Mouse (Mus musculus): ENCODE data around the gene Snx7. TPM values are rescaled to one million over a fixed set of nuclear protein-coding genes. Genes with fewer than 3 reads are reported as not detected.

Snx7 gene
- total and polyA plus RNA-seq, 2 experiments: 6.9 to 23.9 TPM

GRCm38 (mm10) chr3:117805782-117806181 lies 63.0 kb downstream of the Snx7 start:
- no peaks in the 10 kb centered on the region for H3K79me2 ChIP-seq (ENCODE audit: control insufficient read depth, insufficient read depth, low read length)
- no peak overlapping the region for H3K27ac ChIP-seq (replicated peaks; ENCODE audit: insufficient read depth, low read depth, low read length)
- H3K4me3 ChIP-seq (ENCODE audit: insufficient read depth, low read depth, low read length): no peak overlapping the region
- H3K27me3 ChIP-seq (ENCODE audit: control insufficient read depth, insufficient read depth, low read length): no peaks in the 10 kb centered on the region
- no peak overlapping the region for H3K9ac ChIP-seq (ENCODE audit: low read depth, low read length)
- no peak for DNase-seq (ENCODE audit: extremely low read depth, low read depth, low spot score)
- peaks cover 5% of the 10 kb centered on the region; the same call in 1 of the 2 replicates for H3K36me3 ChIP-seq (ENCODE audit: control insufficient read depth, insufficient read depth, low read length)
- no peaks in the 10 kb centered on the region for H3K4me1 ChIP-seq (ENCODE audit: control insufficient read depth, insufficient read depth, low read length)
- 95% methylated on average over 6 of the region's 6 CpGs for WGBS
- TF ChIP-seq CTCF (IDR thresholded peaks at IDR 0.05; ENCODE audit: low read depth, low read length) (no peak), POLR2A (IDR thresholded peaks at IDR 0.05; ENCODE audit: extremely low read depth, insufficient read depth, low read length) (no peak)

GRCm38 (mm10) chr3:117794501-117794900 lies 74.2 kb downstream of the Snx7 start:
- no peak overlapping the region for H3K9ac ChIP-seq (ENCODE audit: low read depth, low read length)
- H3K4me1 ChIP-seq (ENCODE audit: control insufficient read depth, insufficient read depth, low read length): no peaks in the 10 kb centered on the region
- 0 out of 2 replicates have a peak, but pooled peaks cover 2% of the 10 kb centered on the region for H3K36me3 ChIP-seq (ENCODE audit: control insufficient read depth, insufficient read depth, low read length)
- no peak overlapping the region for H3K27ac ChIP-seq (replicated peaks; ENCODE audit: insufficient read depth, low read depth, low read length)
- H3K27me3 ChIP-seq (ENCODE audit: control insufficient read depth, insufficient read depth, low read length): no peaks in the 10 kb centered on the region
- no peaks in the 10 kb centered on the region for H3K79me2 ChIP-seq (ENCODE audit: control insufficient read depth, insufficient read depth, low read length)
- no peak overlapping the region for H3K4me3 ChIP-seq (ENCODE audit: insufficient read depth, low read depth, low read length)
- DNase-seq (ENCODE audit: extremely low read depth, low read depth, low spot score): no peak
- TF ChIP-seq POLR2A (IDR thresholded peaks at IDR 0.05; ENCODE audit: extremely low read depth, insufficient read depth, low read length) (no peak), CTCF (IDR thresholded peaks at IDR 0.05; ENCODE audit: low read depth, low read length) (no peak)

GRCm38 (mm10) chr3:117791951-117792350 lies 76.8 kb downstream of the Snx7 start:
- Histone ChIP-seq H3K4me3 (ENCODE audit: insufficient read depth, low read depth, low read length) (no peak overlapping the region), H3K9ac (ENCODE audit: low read depth, low read length) (no peak overlapping the region), H3K4me1 (ENCODE audit: control insufficient read depth, insufficient read depth, low read length) (no peaks in the 10 kb centered on the region), H3K36me3 (ENCODE audit: control insufficient read depth, insufficient read depth, low read length) (peaks cover 4% of the 10 kb centered on the region; the same call in 1 of the 2 replicates), H3K79me2 (ENCODE audit: control insufficient read depth, insufficient read depth, low read length) (no peaks in the 10 kb centered on the region), H3K27me3 (ENCODE audit: control insufficient read depth, insufficient read depth, low read length) (no peaks in the 10 kb centered on the region), H3K27ac (replicated peaks; ENCODE audit: insufficient read depth, low read depth, low read length) (no peak overlapping the region)
- DNase-seq (ENCODE audit: extremely low read depth, low read depth, low spot score): no peak
- WGBS: 96% methylated on average over 4 of the region's 4 CpGs
- TF ChIP-seq CTCF (IDR thresholded peaks at IDR 0.05; ENCODE audit: low read depth, low read length) (no peak), POLR2A (IDR thresholded peaks at IDR 0.05; ENCODE audit: extremely low read depth, insufficient read depth, low read length) (no peak)

- Histone ChIP-seq H3K36me3 (ENCODE audit: control insufficient read depth, insufficient read depth, low read length) (peaks cover 2% of the 10 kb centered on the region; the same call in 1 of the 2 replicates), H3K79me2 (ENCODE audit: control insufficient read depth, insufficient read depth, low read length) (no peaks in the 10 kb centered on the region), H3K4me3 (ENCODE audit: insufficient read depth, low read depth, low read length) (no peak overlapping the region), H3K27me3 (ENCODE audit: control insufficient read depth, insufficient read depth, low read length) (no peaks in the 10 kb centered on the region), H3K4me1 (ENCODE audit: control insufficient read depth, insufficient read depth, low read length) (no peaks in the 10 kb centered on the region), H3K9ac (ENCODE audit: low read depth, low read length) (no peak overlapping the region), H3K27ac (replicated peaks; ENCODE audit: insufficient read depth, low read depth, low read length) (no peak overlapping the region)
- DNase-seq (ENCODE audit: extremely low read depth, low read depth, low spot score): no peak
- TF ChIP-seq POLR2A (IDR thresholded peaks at IDR 0.05; ENCODE audit: extremely low read depth, insufficient read depth, low read length) (no peak), CTCF (IDR thresholded peaks at IDR 0.05; ENCODE audit: low read depth, low read length) (no peak)
- WGBS: 93% methylated on average over 2 of the region's 2 CpGs
These were observed 77.5 kb downstream of the Snx7 start for GRCm38 (mm10) chr3:117791273-117791672.

GRCm38 (mm10) chr3:117788800-117789693 lies 79.7 kb downstream of the Snx7 start:
- H3K4me1 ChIP-seq (ENCODE audit: control insufficient read depth, insufficient read depth, low read length): no peaks in the 10 kb centered on the region
- no peak overlapping the region for H3K9ac ChIP-seq (ENCODE audit: low read depth, low read length)
- no peak for DNase-seq (ENCODE audit: extremely low read depth, low read depth, low spot score)
- WGBS: 80% methylated on average over 14 of the region's 14 CpGs
- TF ChIP-seq POLR2A (IDR thresholded peaks at IDR 0.05; ENCODE audit: extremely low read depth, insufficient read depth, low read length) (no peak), CTCF (IDR thresholded peaks at IDR 0.05; ENCODE audit: low read depth, low read length) (no peak)
- H3K27ac ChIP-seq (replicated peaks; ENCODE audit: insufficient read depth, low read depth, low read length): no peak overlapping the region
- no peaks in the 10 kb centered on the region for H3K79me2 ChIP-seq (ENCODE audit: control insufficient read depth, insufficient read depth, low read length)
- no peaks in the 10 kb centered on the region for H3K27me3 ChIP-seq (ENCODE audit: control insufficient read depth, insufficient read depth, low read length)
- no peak overlapping the region for H3K4me3 ChIP-seq (ENCODE audit: insufficient read depth, low read depth, low read length)
- peaks cover 2% of the 10 kb centered on the region; the same call in 1 of the 2 replicates for H3K36me3 ChIP-seq (ENCODE audit: control insufficient read depth, insufficient read depth, low read length)

- Histone ChIP-seq H3K4me1 (ENCODE audit: control insufficient read depth, insufficient read depth, low read length) (no peaks in the 10 kb centered on the region), H3K36me3 (ENCODE audit: control insufficient read depth, insufficient read depth, low read length) (peaks cover 2% of the 10 kb centered on the region; the same call in 1 of the 2 replicates), H3K27me3 (ENCODE audit: control insufficient read depth, insufficient read depth, low read length) (no peaks in the 10 kb centered on the region), H3K27ac (replicated peaks; ENCODE audit: insufficient read depth, low read depth, low read length) (no peak overlapping the region), H3K9ac (ENCODE audit: low read depth, low read length) (no peak overlapping the region), H3K79me2 (ENCODE audit: control insufficient read depth, insufficient read depth, low read length) (no peaks in the 10 kb centered on the region), H3K4me3 (ENCODE audit: insufficient read depth, low read depth, low read length) (no peak overlapping the region)
- DNase-seq (ENCODE audit: extremely low read depth, low read depth, low spot score): peak; percentile 36
- TF ChIP-seq CTCF (IDR thresholded peaks at IDR 0.05; ENCODE audit: low read depth, low read length) (no peak), POLR2A (IDR thresholded peaks at IDR 0.05; ENCODE audit: extremely low read depth, insufficient read depth, low read length) (no peak)
- WGBS: 62% methylated on average over 6 of the region's 6 CpGs
These were observed 81.5 kb downstream of the Snx7 start for GRCm38 (mm10) chr3:117787247-117787646.

All from liver, adult 2 months (tissue).